Mouse (Mus musculus) liver (tissue): Measurements from ENCODE around the gene Cadps.

ENCODE experiments used
- DNase-seq: peaks from one replicate; pipeline ENCODE4 v3.0.0-alpha.2; 2020; ENCODE audit warnings: mixed read lengths

The Cadps gene

GRCm38 (mm10) chr14:12722452-12723194 lies 100.3 kb downstream of the Cadps start:
- DNase-seq, result no peak

GRCm38 (mm10) chr14:12718766-12719165 lies 104.1 kb downstream of the Cadps start:
- no peak for DNase-seq

DNA sequence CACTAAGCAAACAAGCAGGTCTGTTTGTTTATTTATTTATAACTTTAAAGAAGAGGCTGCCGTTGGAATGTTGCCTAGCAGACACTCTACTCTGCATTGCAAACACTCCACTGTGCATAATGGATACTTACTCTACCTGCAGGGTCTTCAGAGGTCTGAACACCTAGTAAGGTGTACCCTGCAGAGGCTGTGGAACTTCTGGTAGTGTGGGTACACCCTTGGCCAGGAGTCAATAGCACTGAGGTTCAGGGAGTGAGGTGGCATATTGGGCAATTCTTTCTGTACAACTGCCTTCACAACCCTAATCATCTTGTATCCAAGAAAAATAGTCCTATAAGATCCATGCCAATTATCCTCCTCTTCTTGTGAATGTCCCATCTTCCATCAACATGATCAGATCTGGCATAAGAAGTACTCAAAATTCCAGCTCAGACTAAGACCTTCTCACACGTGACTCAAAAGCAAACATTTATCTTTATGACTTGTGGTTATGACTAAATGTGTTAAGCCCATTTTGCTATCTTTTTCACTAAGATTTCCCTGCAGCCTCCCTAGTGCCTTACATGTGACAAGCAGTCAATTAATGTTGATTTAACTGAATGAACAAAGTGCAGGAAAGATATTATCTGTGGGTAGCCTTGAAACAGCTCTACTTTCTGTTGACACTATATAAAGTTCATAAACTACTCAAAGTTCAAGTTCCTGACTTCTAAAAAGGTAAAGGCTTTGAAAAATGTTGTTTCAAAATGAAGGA lies 106.8 kb downstream of the Cadps start:
- no peak for DNase-seq

DNA sequence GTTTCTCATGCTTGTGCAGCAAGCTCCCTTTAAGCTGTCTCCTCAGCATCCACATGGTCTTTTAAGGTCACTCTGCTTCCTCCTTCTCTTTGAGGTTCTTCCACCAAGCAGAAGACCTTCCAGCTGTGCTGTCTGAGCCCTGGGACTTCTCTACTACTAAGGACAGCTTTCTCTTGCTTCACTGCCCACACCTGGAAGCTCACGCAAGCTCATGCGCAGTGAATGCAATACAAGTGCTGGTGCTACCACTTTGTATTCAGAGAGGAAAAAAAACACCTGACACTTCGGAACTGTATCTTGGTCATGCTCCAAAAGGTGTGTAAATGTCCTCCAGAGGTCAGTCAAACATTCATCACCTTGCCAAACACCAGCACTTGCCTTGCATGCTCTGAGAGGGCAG lies 115.5 kb downstream of the Cadps start:
- no peak for DNase-seq

DNA sequence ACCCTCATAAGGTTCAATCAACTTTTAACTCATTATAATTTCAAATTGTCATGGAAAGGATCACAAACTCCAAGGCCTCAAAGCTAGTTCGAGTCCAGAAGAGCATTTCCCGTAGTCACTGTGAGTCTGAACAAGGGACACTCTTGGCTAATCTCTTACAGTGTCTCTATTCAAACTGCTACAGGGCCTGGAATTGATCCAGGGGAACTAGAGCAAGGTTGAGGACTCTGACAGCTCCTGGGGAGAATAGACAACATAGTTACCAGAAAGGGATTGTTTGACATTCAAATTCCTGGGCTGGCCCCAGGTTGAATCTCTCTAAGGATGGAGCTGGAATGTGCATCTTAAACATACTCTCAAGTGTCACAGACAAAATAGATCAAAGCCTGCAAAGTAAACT lies 118.4 kb downstream of the Cadps start:
- DNase-seq, result no peak

- DNase-seq, result no peak
These were observed 132.7 kb downstream of the Cadps start for GRCm38 (mm10) chr14:12690201-12690600.

- DNase-seq, result no peak
These were observed 137.9 kb downstream of the Cadps start for GRCm38 (mm10) chr14:12685015-12685414.

- DNase-seq, result no peak
These were observed 141.8 kb downstream of the Cadps start for GRCm38 (mm10) chr14:12680819-12681638.

GRCm38 (mm10) chr14:12661430-12661829 lies 161.4 kb downstream of the Cadps start:
- DNase-seq, result no peak

DNA sequence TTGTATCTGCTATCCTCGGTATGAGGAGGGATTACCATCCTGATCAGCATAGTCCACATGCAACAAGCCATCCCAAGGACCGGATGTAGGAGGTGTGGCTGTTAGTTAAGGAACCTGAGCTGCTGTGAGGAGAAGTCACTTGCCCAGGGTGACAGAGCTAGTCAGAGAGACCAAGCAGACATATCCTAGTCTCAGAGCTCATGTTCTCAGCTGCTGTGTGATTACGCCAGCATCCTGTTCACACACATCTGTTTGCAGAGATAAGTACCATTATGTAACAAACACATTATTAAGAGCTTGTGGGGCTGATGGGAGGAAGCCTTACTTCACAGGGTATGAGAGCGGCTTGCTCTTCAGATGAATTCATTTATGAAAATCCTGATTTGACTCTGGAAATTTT lies 165.5 kb downstream of the Cadps start:
- no peak for DNase-seq

GRCm38 (mm10) chr14:12642868-12643512 lies 179.9 kb downstream of the Cadps start:
- no peak for DNase-seq

DNA sequence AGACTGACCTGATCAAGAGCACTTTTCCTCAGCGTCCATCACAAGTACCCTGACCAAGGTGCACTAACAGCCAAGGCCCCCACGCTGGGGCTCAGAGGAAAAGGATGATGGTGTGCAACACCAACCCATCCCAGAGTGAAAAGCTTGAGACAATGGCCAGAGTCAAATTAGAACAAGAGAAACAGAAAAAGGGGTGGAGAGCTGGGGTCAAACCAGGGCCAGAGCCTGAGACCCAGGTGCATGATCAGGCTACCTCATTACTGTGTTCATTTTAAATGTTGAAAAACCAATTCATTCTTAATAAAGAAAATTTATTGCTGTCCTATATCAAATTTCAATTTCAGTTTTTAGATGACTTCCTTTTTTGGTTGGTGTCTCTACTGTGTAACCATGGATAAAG lies 184.1 kb downstream of the Cadps start:
- no peak for DNase-seq

GRCm38 (mm10) chr14:12637121-12637754 lies 185.6 kb downstream of the Cadps start:
- DNase-seq, result no peak

DNA sequence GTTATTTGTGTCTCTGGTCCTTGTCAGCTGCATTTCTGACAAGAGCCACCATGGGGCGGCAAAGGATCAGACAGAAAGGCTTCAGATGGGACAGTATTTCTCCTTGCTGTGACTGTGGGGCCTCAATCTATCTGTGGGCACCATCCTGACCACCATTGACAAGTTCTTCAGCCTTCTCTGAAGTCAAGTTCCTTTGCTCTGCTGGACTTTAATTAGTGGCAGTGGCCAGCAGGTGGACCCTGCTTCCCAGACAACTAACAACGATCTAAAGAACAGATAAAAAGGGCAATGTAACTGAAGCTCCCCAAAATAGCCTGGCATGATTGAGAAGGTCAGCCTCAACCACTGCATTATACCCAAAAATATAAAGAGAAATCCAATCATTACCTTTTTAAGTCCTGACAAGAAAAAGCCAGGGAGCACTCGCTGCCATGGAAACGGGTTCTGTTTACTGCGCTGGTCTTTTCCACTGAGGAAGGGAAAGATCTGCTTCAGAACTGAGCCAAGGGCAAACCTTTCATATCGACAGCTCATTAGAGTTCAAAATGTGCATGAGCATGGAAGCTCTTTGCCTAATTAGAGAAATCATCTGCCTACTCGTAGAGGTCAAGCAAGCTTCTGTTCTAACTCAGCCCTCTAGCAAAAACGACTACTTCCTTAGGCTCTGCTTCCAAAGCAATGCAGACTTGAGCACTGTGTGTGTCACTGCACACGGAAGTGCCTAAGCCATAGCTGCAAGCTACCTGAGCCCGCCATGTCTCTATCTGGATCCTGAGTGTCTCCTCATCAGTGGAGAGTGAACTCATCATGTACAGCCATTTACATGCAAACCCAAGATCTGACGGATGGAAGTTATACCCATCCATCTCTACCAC lies 198.4 kb downstream of the Cadps start:
- no peak for DNase-seq

- no peak for DNase-seq
These were observed 215.9 kb downstream of the Cadps start for GRCm38 (mm10) chr14:12607025-12607424.

- no peak for DNase-seq
These were observed 216.7 kb downstream of the Cadps start for GRCm38 (mm10) chr14:12606202-12606601.

DNA sequence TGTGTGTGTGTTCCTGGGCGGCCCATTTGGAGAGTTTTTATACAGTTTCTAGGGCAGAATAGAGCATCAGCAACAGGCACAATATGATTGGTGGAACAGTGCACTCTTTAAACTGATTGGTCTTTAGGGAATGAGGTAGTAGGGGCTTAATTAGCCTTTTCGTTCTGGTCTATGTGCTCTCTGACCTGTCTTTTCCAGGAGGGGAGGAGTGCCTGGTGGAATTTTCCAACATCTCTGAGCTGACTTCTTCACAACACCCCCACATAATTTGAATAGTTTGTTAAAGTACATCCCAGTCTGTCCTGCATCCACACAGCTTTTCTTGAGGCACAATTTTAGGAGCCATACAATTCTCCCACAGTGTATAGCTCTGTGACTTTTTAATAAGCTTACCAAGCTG lies 220.8 kb downstream of the Cadps start:
- no peak for DNase-seq

DNA sequence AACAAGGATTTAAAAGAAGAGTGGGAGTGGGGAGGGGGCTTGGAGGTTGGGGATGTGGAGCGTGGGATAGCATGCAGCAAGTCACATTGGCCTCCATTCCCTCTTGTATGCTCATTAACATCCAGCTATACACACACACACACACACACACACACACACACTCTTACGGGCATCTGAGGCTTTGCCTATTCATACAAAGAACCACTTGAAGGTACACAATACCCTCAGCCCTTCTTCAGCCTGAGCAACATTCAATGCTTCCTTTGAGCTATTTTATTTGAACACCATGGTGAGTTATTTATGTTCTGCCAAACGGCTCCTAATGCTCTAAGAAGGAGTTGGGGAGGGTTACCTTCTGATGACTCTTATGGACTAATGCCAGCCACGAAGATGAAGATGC lies 227.6 kb downstream of the Cadps start:
- DNase-seq, result no peak

DNA sequence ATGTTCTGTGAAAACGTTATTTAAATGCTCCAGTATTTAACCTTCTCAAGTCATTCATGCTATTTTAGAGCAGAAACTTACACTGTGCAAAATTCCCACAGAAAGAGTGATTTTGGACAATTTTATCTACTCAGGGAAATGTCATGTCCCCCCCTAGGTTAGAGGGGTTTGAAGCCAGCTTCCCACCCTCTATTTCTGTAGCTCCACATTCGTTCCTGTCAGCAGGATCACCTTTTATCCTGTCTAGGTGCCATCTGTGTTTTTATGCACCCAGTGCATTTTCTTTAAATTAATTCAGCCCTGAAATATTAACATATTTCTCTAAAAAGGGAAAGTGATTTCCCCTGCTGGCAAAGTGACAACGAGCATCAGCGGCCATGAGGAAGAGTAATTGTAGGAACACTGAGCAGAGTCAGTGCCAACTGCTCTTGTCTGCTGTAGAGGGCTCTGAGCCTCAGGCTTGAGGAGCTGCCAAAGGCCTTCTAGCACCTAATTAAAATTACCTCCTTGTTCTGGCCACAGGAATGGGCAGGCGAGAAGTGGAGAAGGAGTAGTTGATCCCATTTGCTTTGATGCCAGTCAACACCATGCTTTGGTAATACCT lies 230.3 kb downstream of the Cadps start:
- no peak for DNase-seq

GRCm38 (mm10) chr14:12591829-12592228 lies 231.1 kb downstream of the Cadps start:
- no peak for DNase-seq

DNA sequence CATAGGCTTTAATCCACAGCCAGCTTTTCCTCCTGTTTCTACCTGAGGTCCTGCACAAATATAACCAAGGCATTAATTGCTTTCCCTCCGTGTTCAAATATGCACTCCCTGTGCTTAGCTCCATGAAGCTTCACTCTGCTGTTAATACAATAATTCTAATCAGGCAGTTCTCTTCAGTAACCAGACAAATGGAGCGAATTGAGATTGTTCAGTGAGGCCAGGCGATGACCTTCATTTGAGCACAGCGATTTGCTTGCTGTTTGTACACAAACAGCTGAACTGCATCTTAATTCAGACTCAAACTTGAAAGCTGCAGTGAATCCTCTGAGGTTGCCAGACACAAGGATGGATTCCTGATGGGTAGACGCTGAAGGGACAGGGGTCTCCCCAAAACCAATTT lies 239.3 kb downstream of the Cadps start:
- DNase-seq, result no peak
